Mouse (Mus musculus): Measurements from ENCODE around the gene Tmem131. TPM values are rescaled to one million over a fixed set of nuclear protein-coding genes. Genes with fewer than 3 reads are reported as not detected.

Gene Tmem131
- polyA plus RNA-seq, 1 experiment from 2014 or later: 12.2 TPM

DNA sequence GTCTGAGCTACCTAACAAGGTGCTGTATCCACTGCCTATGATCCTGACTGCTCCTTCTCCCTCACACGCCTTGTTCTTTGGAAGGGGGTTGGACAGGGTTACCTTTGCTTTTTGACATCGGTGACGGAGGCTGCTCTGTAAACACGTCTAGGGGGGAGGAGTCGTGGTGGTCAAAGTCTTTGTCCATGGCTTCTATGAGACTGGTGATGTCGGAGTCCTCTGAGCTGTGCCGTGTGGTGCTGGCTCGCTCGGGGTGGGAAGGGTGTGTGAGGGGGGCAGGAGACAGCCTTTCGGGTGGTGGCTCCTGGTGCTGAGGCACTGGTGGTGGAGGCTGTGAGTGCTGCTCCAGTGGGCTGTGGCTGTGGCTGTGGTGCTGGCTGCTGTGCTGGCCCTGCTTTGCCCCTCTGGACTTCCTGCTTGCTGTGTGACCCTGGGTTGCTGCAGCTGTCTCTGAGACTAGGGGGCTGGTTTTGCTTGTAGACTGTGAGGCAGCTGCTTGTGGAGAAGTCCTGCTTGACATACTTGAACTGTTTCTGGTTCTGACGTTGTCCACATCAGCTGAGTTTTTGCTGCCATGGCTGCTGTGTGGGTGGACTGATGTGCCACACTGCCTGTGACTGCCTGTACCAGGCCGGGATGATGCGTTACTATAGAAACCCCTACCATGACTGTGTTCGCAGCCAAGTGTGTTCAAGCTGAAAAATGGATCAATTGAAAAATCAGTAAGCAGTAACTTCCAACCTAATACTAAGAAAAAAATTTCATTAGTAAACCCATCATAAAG lies 135.5 kb downstream of the Tmem131 start:
- no peak overlapping the region for H3K4me2 ChIP-seq (ENCODE audit: low read length)
- no peaks in the 10 kb centered on the region for H3K9me3 ChIP-seq (replicated peaks; ENCODE audit: control insufficient read depth, low read length)
- ATAC-seq (no peak), DNase-seq (ENCODE audit: low spot score) (no peak)
- no peaks in the 10 kb centered on the region for H3K27me3 ChIP-seq (replicated peaks; ENCODE audit: control insufficient read depth, insufficient read depth, low read length)
- H3K9ac ChIP-seq (ENCODE audit: low read length): no peak overlapping the region
- peaks cover 90% of the 10 kb centered on the region for H3K36me3 ChIP-seq (ENCODE audit: control insufficient read depth, insufficient read depth, low read length)
- H3K27ac ChIP-seq (ENCODE audit: low read depth, low read length): no peak overlapping the region
- 94% methylated on average over 14 of the region's 14 CpGs for WGBS
- H3K4me3 ChIP-seq (ENCODE audit: low read depth, low read length): no peak overlapping the region
- no peaks in the 10 kb centered on the region for H3K4me1 ChIP-seq (ENCODE audit: control insufficient read depth, insufficient read depth, low read length)

DNA sequence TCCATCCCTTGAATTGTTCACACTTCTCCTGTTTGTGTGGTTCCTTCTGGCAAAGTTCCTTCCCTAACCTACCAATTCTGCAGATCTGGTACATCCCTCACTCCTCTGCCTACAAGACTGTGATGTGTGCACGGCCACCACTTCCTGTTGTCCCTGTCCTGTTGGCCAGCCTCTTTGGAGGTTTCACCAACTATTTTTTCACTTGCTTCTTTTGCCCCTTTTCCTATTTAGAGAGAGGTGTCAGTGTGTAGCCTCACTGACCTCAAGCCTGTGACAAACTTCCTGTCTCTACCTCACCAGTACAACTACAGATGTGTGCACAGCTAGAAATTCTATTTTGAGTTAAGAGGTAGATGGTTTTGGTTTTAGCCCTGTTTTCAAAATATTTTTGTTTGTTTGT lies 136.4 kb downstream of the Tmem131 start:
- WGBS: 96% methylated on average over 1 of the region's 1 CpGs
- H3K36me3 ChIP-seq (ENCODE audit: control insufficient read depth, insufficient read depth, low read length): peaks cover 89% of the 10 kb centered on the region
- H3K27me3 ChIP-seq (replicated peaks; ENCODE audit: control insufficient read depth, insufficient read depth, low read length): no peaks in the 10 kb centered on the region
- H3K27ac ChIP-seq (ENCODE audit: low read depth, low read length): no peak overlapping the region
- no peak overlapping the region for H3K9ac ChIP-seq (ENCODE audit: low read length)
- no peak overlapping the region for H3K4me2 ChIP-seq (ENCODE audit: low read length)
- no peaks in the 10 kb centered on the region for H3K4me1 ChIP-seq (ENCODE audit: control insufficient read depth, insufficient read depth, low read length)
- ATAC-seq (no peak), DNase-seq (ENCODE audit: low spot score) (no peak)
- H3K4me3 ChIP-seq (ENCODE audit: low read depth, low read length): no peak overlapping the region
- H3K9me3 ChIP-seq (replicated peaks; ENCODE audit: control insufficient read depth, low read length): no peaks in the 10 kb centered on the region

DNA sequence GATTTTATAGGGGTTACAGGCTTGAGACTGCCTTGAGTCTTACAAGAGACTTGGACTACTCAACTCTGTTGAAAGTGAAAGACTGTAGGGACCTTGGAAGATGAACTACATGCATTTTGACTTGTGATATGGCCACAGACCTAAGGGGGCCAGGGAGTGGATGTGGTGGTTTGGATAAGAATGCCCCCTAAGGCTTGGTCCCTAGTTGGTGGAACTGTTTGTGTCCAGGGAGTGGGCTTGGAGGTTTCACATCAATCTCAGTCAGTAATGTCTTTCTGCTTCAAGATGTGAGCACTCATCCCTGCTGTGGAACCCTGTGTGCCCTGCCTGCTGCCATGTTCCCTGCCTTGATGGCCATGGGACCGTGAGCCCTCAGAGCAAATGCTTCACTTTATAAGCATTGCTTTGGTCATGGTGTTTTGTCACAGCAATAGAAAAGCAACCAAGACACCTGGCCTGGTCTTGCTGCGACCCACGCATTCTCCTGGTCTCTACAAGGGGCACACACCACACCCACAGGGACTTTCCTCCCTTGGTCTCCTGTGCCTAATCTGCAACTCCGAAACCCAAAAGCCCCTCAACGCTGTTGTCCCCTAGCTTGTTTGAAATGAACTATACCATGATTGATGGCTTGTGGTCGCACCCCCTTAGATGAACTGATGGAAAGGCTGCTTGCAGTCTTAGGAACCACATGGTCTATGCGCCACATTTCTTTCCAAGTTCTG lies 137.1 kb downstream of the Tmem131 start:
- Histone ChIP-seq H3K4me3 (ENCODE audit: low read depth, low read length) (no peak overlapping the region), H3K36me3 (ENCODE audit: control insufficient read depth, insufficient read depth, low read length) (peaks cover 89% of the 10 kb centered on the region), H3K4me1 (ENCODE audit: control insufficient read depth, insufficient read depth, low read length) (no peaks in the 10 kb centered on the region), H3K27me3 (replicated peaks; ENCODE audit: control insufficient read depth, insufficient read depth, low read length) (no peaks in the 10 kb centered on the region), H3K9me3 (replicated peaks; ENCODE audit: control insufficient read depth, low read length) (no peaks in the 10 kb centered on the region), H3K27ac (ENCODE audit: low read depth, low read length) (no peak overlapping the region), H3K4me2 (ENCODE audit: low read length) (no peak overlapping the region), H3K9ac (ENCODE audit: low read length) (no peak overlapping the region)
- 96% methylated on average over 7 of the region's 7 CpGs for WGBS
- DNase-seq (ENCODE audit: low spot score) (no peak), ATAC-seq (no peak)

DNA sequence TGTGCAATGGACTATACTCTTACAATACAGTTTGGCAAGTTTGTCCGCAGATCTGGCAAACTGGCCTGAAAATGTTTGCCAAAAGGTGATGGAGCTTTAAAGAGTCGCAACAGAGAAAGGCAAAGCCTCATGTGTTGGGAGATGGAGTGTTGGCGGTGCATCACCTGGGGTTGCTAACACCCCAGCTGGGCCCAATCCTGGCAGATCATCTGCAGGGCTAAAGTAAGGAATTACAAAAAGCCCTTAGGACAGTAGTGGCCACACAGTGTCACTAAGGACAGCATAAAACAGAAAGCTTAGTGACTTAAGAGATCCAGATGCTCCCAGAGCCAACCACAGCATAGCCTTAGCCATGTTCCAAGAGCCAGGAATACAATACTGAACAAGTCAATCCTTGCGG lies 138.6 kb downstream of the Tmem131 start:
- 92% methylated on average over 4 of the region's 4 CpGs for WGBS
- H3K36me3 ChIP-seq (ENCODE audit: control insufficient read depth, insufficient read depth, low read length): peaks cover 87% of the 10 kb centered on the region

DNA sequence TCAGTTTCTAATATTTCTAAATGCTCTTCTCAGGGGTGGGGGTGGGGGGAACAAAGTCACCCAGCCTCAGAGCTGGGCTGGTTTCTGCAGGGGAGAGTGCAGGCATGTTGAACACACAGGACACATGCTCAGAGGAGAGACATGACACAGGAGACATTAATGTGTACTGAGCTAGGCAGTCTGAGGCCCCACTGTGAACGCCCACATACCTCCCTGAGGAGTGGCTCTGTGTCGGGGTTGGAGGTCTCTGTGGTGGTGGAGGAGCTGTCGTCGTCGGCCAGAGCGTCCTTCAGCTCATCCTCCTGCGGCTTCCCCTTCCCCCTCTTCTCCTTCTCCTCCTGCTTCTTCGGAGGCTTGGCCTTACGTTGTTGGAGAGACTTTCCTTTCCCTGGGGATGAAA lies 139.2 kb downstream of the Tmem131 start:
- WGBS: 88% methylated on average over 9 of the region's 9 CpGs
- no peaks in the 10 kb centered on the region for H3K4me1 ChIP-seq (ENCODE audit: control insufficient read depth, insufficient read depth, low read length)
- H3K27ac ChIP-seq (ENCODE audit: low read depth, low read length): no peak overlapping the region
- DNase-seq (ENCODE audit: low spot score) (no peak), ATAC-seq (no peak)
- H3K9ac ChIP-seq (ENCODE audit: low read length): no peak overlapping the region
- no peaks in the 10 kb centered on the region for H3K9me3 ChIP-seq (replicated peaks; ENCODE audit: control insufficient read depth, low read length)
- H3K27me3 ChIP-seq (replicated peaks; ENCODE audit: control insufficient read depth, insufficient read depth, low read length): no peaks in the 10 kb centered on the region
- H3K4me3 ChIP-seq (ENCODE audit: low read depth, low read length): no peak overlapping the region
- H3K4me2 ChIP-seq (ENCODE audit: low read length): no peak overlapping the region
- H3K36me3 ChIP-seq (ENCODE audit: control insufficient read depth, insufficient read depth, low read length): peaks cover 88% of the 10 kb centered on the region

More for the DNA sequence above, 138.6 kb downstream of the Tmem131 start:
- ATAC-seq: no peak
- no peak overlapping the region for H3K27ac ChIP-seq (ENCODE audit: low read depth, low read length)
- no peaks in the 10 kb centered on the region for H3K4me1 ChIP-seq (ENCODE audit: control insufficient read depth, insufficient read depth, low read length)
- no peaks in the 10 kb centered on the region for H3K9me3 ChIP-seq (replicated peaks; ENCODE audit: control insufficient read depth, low read length)
- H3K27me3 ChIP-seq (replicated peaks; ENCODE audit: control insufficient read depth, insufficient read depth, low read length): no peaks in the 10 kb centered on the region
- DNase-seq (ENCODE audit: low spot score): no peak
- H3K4me2 ChIP-seq (ENCODE audit: low read length): no peak overlapping the region
- no peak overlapping the region for H3K4me3 ChIP-seq (ENCODE audit: low read depth, low read length)
- H3K9ac ChIP-seq (ENCODE audit: low read length): no peak overlapping the region

DNA sequence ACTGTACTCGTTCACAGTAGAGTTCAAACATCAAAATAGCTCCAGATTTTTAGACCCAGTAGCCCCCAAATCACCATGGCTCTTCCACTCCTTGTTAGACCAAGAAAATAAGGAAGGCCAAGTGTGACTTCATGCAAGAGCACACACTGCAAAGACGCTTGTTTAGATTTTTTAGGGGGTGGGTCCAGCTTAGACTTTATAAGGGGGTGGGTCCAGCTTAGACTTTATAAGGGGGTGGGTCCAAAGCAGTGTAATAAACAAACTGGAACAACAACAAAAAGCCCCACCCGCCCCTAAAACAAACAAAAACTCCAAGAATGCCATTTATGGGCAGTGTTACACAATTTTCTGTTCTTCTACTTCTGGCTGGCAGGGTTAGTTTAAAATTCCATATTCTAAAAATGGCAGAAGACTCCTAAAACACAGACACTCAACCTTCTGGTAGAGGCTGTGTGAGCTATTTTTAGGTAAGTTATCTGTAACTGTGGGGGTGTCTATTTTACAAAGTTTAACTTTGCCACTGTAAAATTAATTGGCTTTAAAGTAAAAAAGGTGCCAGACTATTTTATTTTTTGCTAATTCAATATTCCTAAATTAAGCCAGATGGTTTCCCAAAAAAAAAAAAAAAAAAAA lies 143.0 kb downstream of the Tmem131 start:
- DNase-seq (ENCODE audit: low spot score): no peak
- no peak for ATAC-seq
- peaks cover 89% of the 10 kb centered on the region for H3K36me3 ChIP-seq (ENCODE audit: control insufficient read depth, insufficient read depth, low read length)

DNA sequence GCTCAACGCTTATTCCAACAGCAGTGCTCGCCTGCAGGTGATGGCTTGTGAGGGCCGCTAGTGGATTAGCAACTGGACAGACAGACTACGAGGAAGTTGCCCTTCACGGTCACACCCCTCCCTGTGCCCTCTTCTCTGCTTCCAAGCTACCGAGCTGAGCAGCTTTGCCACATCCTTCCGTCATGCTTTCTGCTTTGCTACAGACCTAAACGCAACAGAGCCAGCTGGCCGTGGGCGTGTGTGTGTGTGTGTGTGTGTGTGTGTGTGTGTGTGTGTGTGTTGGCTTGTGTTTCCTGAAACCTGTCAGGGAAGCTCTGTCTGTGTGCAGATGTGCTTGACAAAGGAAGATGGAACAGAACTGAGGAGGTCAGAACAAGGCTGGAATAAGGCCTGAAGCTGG lies 146.0 kb downstream of the Tmem131 start:
- H3K4me2 ChIP-seq (ENCODE audit: low read length): no peak overlapping the region
- H3K4me3 ChIP-seq (ENCODE audit: low read depth, low read length): no peak overlapping the region
- no peak overlapping the region for H3K9ac ChIP-seq (ENCODE audit: low read length)
- 86% methylated on average over 10 of the region's 10 CpGs for WGBS
- DNase-seq (ENCODE audit: low spot score): no peak
- H3K27ac ChIP-seq (ENCODE audit: low read depth, low read length): no peak overlapping the region
- no peaks in the 10 kb centered on the region for H3K27me3 ChIP-seq (replicated peaks; ENCODE audit: control insufficient read depth, insufficient read depth, low read length)
- peaks cover 95% of the 10 kb centered on the region for H3K36me3 ChIP-seq (ENCODE audit: control insufficient read depth, insufficient read depth, low read length)
- H3K4me1 ChIP-seq (ENCODE audit: control insufficient read depth, insufficient read depth, low read length): no peaks in the 10 kb centered on the region
- no peak for ATAC-seq
- H3K9me3 ChIP-seq (replicated peaks; ENCODE audit: control insufficient read depth, low read length): no peaks in the 10 kb centered on the region

More for the DNA sequence above, 143.0 kb downstream of the Tmem131 start:
- H3K4me3 ChIP-seq (ENCODE audit: low read depth, low read length): no peak overlapping the region
- no peaks in the 10 kb centered on the region for H3K9me3 ChIP-seq (replicated peaks; ENCODE audit: control insufficient read depth, low read length)
- no peak overlapping the region for H3K4me2 ChIP-seq (ENCODE audit: low read length)
- no peak overlapping the region for H3K27ac ChIP-seq (ENCODE audit: low read depth, low read length)
- no peak overlapping the region for H3K9ac ChIP-seq (ENCODE audit: low read length)
- no peaks in the 10 kb centered on the region for H3K27me3 ChIP-seq (replicated peaks; ENCODE audit: control insufficient read depth, insufficient read depth, low read length)
- H3K4me1 ChIP-seq (ENCODE audit: control insufficient read depth, insufficient read depth, low read length): no peaks in the 10 kb centered on the region
- WGBS: 89% methylated on average over 3 of the region's 3 CpGs

DNA sequence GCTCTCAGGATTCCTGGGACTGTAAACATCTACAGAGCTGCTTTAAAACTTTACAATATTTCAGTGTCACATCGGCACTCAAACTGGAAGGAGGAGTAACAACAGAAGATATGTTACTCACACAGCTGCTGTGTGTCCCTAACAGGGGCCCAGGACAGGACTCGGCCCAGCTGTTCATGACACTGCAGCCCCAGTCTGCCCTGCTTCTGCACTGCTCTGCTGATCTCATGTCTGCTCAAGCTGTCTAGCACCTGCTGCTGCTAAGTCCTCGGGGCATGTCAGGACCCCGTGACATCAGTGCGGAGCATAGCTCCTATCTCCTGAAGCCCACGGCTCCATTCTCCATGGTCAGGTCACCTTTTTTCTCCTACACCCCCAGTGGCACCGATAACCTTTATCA lies 146.8 kb downstream of the Tmem131 start:
- peaks cover 95% of the 10 kb centered on the region for H3K36me3 ChIP-seq (ENCODE audit: control insufficient read depth, insufficient read depth, low read length)
- no peak for ATAC-seq

DNA sequence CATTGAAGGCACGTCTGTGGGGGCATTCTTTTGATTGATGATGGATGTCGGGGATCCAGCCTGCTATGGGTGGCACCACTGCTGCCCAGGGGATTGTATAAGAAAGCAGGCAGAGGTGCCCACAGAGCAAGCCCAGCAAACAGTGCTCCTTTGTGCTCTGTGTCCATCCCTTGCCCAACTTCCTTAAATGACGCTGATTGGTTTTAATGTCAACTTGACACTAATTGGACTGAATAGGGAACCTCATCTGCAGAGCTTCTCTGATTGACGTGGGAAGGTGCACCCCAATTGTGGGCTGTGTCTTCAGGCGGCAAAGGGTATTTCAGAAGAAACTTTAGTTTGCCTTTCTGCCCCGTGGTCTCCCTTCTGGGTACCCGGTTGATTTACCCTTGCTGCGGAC lies 154.1 kb downstream of the Tmem131 start:
- Histone ChIP-seq H3K4me3 (ENCODE audit: low read depth, low read length) (no peak overlapping the region), H3K27ac (ENCODE audit: low read depth, low read length) (no peak overlapping the region), H3K9ac (ENCODE audit: low read length) (no peak overlapping the region), H3K27me3 (replicated peaks; ENCODE audit: control insufficient read depth, insufficient read depth, low read length) (no peaks in the 10 kb centered on the region), H3K9me3 (replicated peaks; ENCODE audit: control insufficient read depth, low read length) (no peaks in the 10 kb centered on the region), H3K4me2 (ENCODE audit: low read length) (no peak overlapping the region), H3K4me1 (ENCODE audit: control insufficient read depth, insufficient read depth, low read length) (no peaks in the 10 kb centered on the region; the same call in 1 of the 2 replicates), H3K36me3 (ENCODE audit: control insufficient read depth, insufficient read depth, low read length) (peaks cover 35% of the 10 kb centered on the region)
- 57% methylated on average over 8 of the region's 8 CpGs for WGBS
- DNase-seq (ENCODE audit: low spot score) (no peak), ATAC-seq (no peak)

More for the DNA sequence above, 146.8 kb downstream of the Tmem131 start:
- Histone ChIP-seq H3K4me2 (ENCODE audit: low read length) (no peak overlapping the region), H3K9ac (ENCODE audit: low read length) (no peak overlapping the region), H3K4me1 (ENCODE audit: control insufficient read depth, insufficient read depth, low read length) (no peaks in the 10 kb centered on the region), H3K27me3 (replicated peaks; ENCODE audit: control insufficient read depth, insufficient read depth, low read length) (no peaks in the 10 kb centered on the region), H3K9me3 (replicated peaks; ENCODE audit: control insufficient read depth, low read length) (no peaks in the 10 kb centered on the region), H3K27ac (ENCODE audit: low read depth, low read length) (no peak overlapping the region), H3K4me3 (ENCODE audit: low read depth, low read length) (no peak overlapping the region)
- no peak for DNase-seq (ENCODE audit: low spot score)
- 96% methylated on average over 7 of the region's 7 CpGs for WGBS
